ENCODE assay signal across 9 mouse cellular contexts in genomic region chr6:53760651-53761058, GRCm38 (mm10). TPM values are rescaled to one million over a fixed set of nuclear protein-coding genes. Genes with fewer than 3 reads are reported as not detected.
DNase-seq lines count a peak whose midpoint lies in the region; ATAC-seq and TF ChIP-seq lines count a peak whose summit lies in the region.
"Had no signal": no experiment of that assay in that cellular context is flagged by ENCODE, and none has a peak within 500 bp of the region (broad histone marks: within the 10 kb centered on the region; RNA-seq: fewer than 3 reads in every experiment).

No protein-coding gene starts in this region.

- peak; percentile 37 for DNase-seq in 3134 (ENCODE audit: extremely low read depth, insufficient read length, low spot score)
- peak; percentile 79 to 89 for DNase-seq in adrenal gland, adult (ENCODE audit: inconsistent age in 2 of 2, low spot score in 1 of 2)
- DNase-seq in hindbrain, postnatal 0 days (ENCODE audit: low spot score) = peak; percentile 81
- DNase-seq in mesoderm, embryonic 11.5 days (ENCODE audit: low read depth, low spot score) = peak; percentile 62
- DNase-seq in spleen, adult 18-20 months = no peak
- DNase-seq in layer of hippocampus, postnatal 36 days = no peak

- no peaks in the 10 kb centered on the region for H3K36me3 ChIP-seq in forebrain, embryonic 12.5 days (replicated peaks)
- no peaks in the 10 kb centered on the region for H3K36me3 ChIP-seq in hindbrain, postnatal 0 days (ENCODE audit: insufficient read depth, low read length)
- H3K36me3 ChIP-seq: neural tube, embryonic 12.5 days had no signal

- H3K4me2 ChIP-seq in forebrain, embryonic 12.5 days = no peak overlapping the region
- H3K4me2 ChIP-seq in hindbrain, postnatal 0 days (ENCODE audit: low read depth, low read length) = no peak overlapping the region
- H3K4me2 ChIP-seq: neural tube, embryonic 12.5 days had no signal

- no peak overlapping the region for H3K9ac ChIP-seq in forebrain, embryonic 12.5 days
- H3K9ac ChIP-seq in hindbrain, postnatal 0 days (replicated peaks; ENCODE audit: low read length) = no peak overlapping the region
- H3K9ac ChIP-seq: neural tube, embryonic 12.5 days had no signal

- H3K27ac ChIP-seq in forebrain, embryonic 12.5 days = peak overlapping the region; percentile 36; the same call in 1 of the 2 replicates
- peak overlapping the region; percentile 27; the same call in 1 of the 2 replicates for H3K27ac ChIP-seq in hindbrain, postnatal 0 days
- H3K27ac ChIP-seq: neural tube, embryonic 12.5 days had no signal

- 10% methylated on average over 6 of the region's 6 CpGs for WGBS in forebrain, embryonic 12.5 days
- WGBS in hindbrain, postnatal 0 days = 11% methylated on average over 6 of the region's 6 CpGs

- H3K4me1 ChIP-seq in forebrain, embryonic 12.5 days = peaks cover 18% of the 10 kb centered on the region
- H3K4me1 ChIP-seq in hindbrain, postnatal 0 days (ENCODE audit: insufficient read depth, low read length) = no peaks in the 10 kb centered on the region

- H3K27me3 ChIP-seq in forebrain, embryonic 12.5 days = 0 out of 2 replicates have a peak, but pooled peaks cover 4% of the 10 kb centered on the region
- no peaks in the 10 kb centered on the region for H3K27me3 ChIP-seq in hindbrain, postnatal 0 days (ENCODE audit: insufficient read depth, low read length)
- H3K27me3 ChIP-seq: neural tube, embryonic 12.5 days had no signal

- no peak overlapping the region for H3K4me3 ChIP-seq in forebrain, embryonic 12.5 days (replicated peaks)
- no peak overlapping the region for H3K4me3 ChIP-seq in hindbrain, postnatal 0 days (ENCODE audit: low read length)
- H3K4me3 ChIP-seq: neural tube, embryonic 12.5 days had no signal

- no peak for ATAC-seq in forebrain, embryonic 12.5 days (ENCODE audit: low FRiP score)
- ATAC-seq in hindbrain, postnatal 0 days = no peak; the same call in 1 of the 2 replicates
- ATAC-seq in activated CD4-positive, CD25-positive, alpha-beta regulatory T cell, adult 4 months = no peak

- TF ChIP-seq CTCF in hindbrain, postnatal 0 days (IDR thresholded peaks at IDR 0.05; ENCODE audit: low read depth) = peak; percentile 48

- no peaks in the 10 kb centered on the region for H3K9me3 ChIP-seq in forebrain, embryonic 12.5 days
- H3K9me3 ChIP-seq in hindbrain, postnatal 0 days (ENCODE audit: low read length) = no peaks in the 10 kb centered on the region
- H3K9me3 ChIP-seq: neural tube, embryonic 12.5 days had no signal

RNA-seq across cellular contexts. Expression of gene Tril, which starts 60.0 kb away (rescaled TPM):
- polyA plus RNA-seq in forebrain, embryonic 12.5 days (2016; fragmentation: Nextera tagmentation; extraction: Ambion mirVana) = 19.5 and 23.2 TPM in 2 replicates
- 73.8 and 83.7 TPM in 2 replicates for total RNA-seq in hindbrain, postnatal 0 days (2014; rRNA removed)
- 35.9 and 39.6 TPM in 2 replicates for polyA plus RNA-seq in hindbrain, postnatal 0 days (2015; fragmentation: Nextera tagmentation; extraction: Ambion mirVana)
- total RNA-seq in layer of hippocampus, postnatal 36 days (2021) = 10 to 100 TPM; 33.6 to 38.5 TPM
- not detected for polyA plus RNA-seq in activated CD4-positive, CD25-positive, alpha-beta regulatory T cell, adult 4 months (2017; shearing (Covaris generic))

Comparison
In these comparisons a context has a peak if more than half of its experiments do, and no peak if none do; other contexts are left out.
1. DNase-seq: peak in 3134 (single experiment), adrenal gland, adult (2 of 2), hindbrain, postnatal 0 days (single experiment) and mesoderm, embryonic 11.5 days (single experiment); none in spleen, adult 18-20 months (0 of 2) and layer of hippocampus, postnatal 36 days (0 of 2).
2. RNA of gene Tril, which starts 60.0 kb away (polyA plus RNA-seq): 35.9 to 39.6 TPM in hindbrain, postnatal 0 days and 19.5 to 23.2 TPM in forebrain, embryonic 12.5 days; not detected in activated CD4-positive, CD25-positive, alpha-beta regulatory T cell, adult 4 months; every median in the first group is over 10 times any median in the second.